Mouse (Mus musculus) large intestine, adult 2 months (tissue): ENCODE measurements around the gene Sytl3. TPM values are rescaled to one million over a fixed set of nuclear protein-coding genes. Genes with fewer than 3 reads are reported as not detected.
A peak's percentile ranks its signal among the peaks of the same experiment; 100 is the strongest.

Experiments used
- DNase-seq: peaks from one replicate; pipeline ENCODE4 v3.0.0-alpha.2; 2012; ENCODE audit warnings: low read depth, low spot score
- WGBS: fragments of 180-500 bp; shearing (Covaris S2); methylation state at CpG from one replicate; pipeline ENCODE4 v1.1.7; 2018; 5-methylcytosine and 5-hydroxymethylcytosine counted together
- polyA plus RNA-seq: library from polyadenylated mRNA; depleted of rRNA; stranded (reverse); fragments of >200 nt; gene quantifications from 2 replicates; pipeline ENCODE4 v1.2.3, GENCODE M21; 2012

Sytl3 gene
- polyA plus RNA-seq, 1 experiment, result 3.6 TPM

GRCm38 (mm10) chr17:6729244-6729742 is 70.4 kb downstream of the Sytl3 start:
- no peak for DNase-seq
- 15% methylated on average over 6 of the region's 6 CpGs for WGBS

- no peak for DNase-seq
- whole genome bisulfite sequencing, result 88% methylated on average over 8 of the region's 8 CpGs
Observed at GRCm38 (mm10) chr17:6731132-6731531, 72.2 kb downstream of the Sytl3 start.

- WGBS, result 54% methylated on average over 12 of the region's 12 CpGs
- DNase-seq, result peak; percentile 40
Observed at GRCm38 (mm10) chr17:6731634-6732033, 72.7 kb downstream of the Sytl3 start.

GRCm38 (mm10) chr17:6732665-6733064 is 73.8 kb downstream of the Sytl3 start:
- no peak for DNase-seq
- 95% methylated on average over 4 of the region's 4 CpGs for WGBS

GRCm38 (mm10) chr17:6733322-6733875 is 74.5 kb downstream of the Sytl3 start:
- no peak for DNase-seq
- WGBS, result 94% methylated on average over 10 of the region's 10 CpGs

GRCm38 (mm10) chr17:6734746-6735441 is 76.0 kb downstream of the Sytl3 start:
- no peak for DNase-seq

GRCm38 (mm10) chr17:6736306-6737272 is 77.7 kb downstream of the Sytl3 start:
- DNase-seq, result no peak
- WGBS, result 54% methylated on average over 15 of the region's 15 CpGs

More at GRCm38 (mm10) chr17:6734746-6735441, 76.0 kb downstream of the Sytl3 start:
- WGBS, result 92% methylated on average over 12 of the region's 12 CpGs

- no peak for DNase-seq
- WGBS, result 78% methylated on average over 12 of the region's 12 CpGs
Observed at GRCm38 (mm10) chr17:6737273-6737997, 78.5 kb downstream of the Sytl3 start.

- DNase-seq, result no peak
- WGBS, result 73% methylated on average over 7 of the region's 7 CpGs
Observed at GRCm38 (mm10) chr17:6738836-6739235, 79.9 kb downstream of the Sytl3 start.

GRCm38 (mm10) chr17:6739266-6739665 is 80.4 kb downstream of the Sytl3 start:
- no peak for DNase-seq
- 85% methylated on average over 13 of the region's 13 CpGs for WGBS

- no peak for DNase-seq
- 91% methylated on average over 15 of the region's 15 CpGs for WGBS
Observed at GRCm38 (mm10) chr17:6739756-6740155, 80.9 kb downstream of the Sytl3 start.

GRCm38 (mm10) chr17:6740331-6741170 is 81.7 kb downstream of the Sytl3 start:
- DNase-seq, result no peak
- 92% methylated on average over 19 of the region's 19 CpGs for WGBS

- 94% methylated on average over 12 of the region's 12 CpGs for WGBS
- no peak for DNase-seq
Observed at GRCm38 (mm10) chr17:6741271-6741670, 82.4 kb downstream of the Sytl3 start.

- 65% methylated on average over 33 of the region's 33 CpGs for WGBS
- no peak for DNase-seq
Observed at GRCm38 (mm10) chr17:6742083-6743038, 83.5 kb downstream of the Sytl3 start.

GRCm38 (mm10) chr17:6743039-6743575 is 84.2 kb downstream of the Sytl3 start:
- WGBS, result 84% methylated on average over 11 of the region's 11 CpGs
- no peak for DNase-seq

GRCm38 (mm10) chr17:6743787-6744239 is 84.9 kb downstream of the Sytl3 start:
- DNase-seq, result peak; percentile 53
- 27% methylated on average over 11 of the region's 11 CpGs for WGBS

GRCm38 (mm10) chr17:6744366-6744765 is 85.5 kb downstream of the Sytl3 start:
- no peak for DNase-seq
- WGBS, result 51% methylated on average over 9 of the region's 9 CpGs
